Mouse (Mus musculus) CH12.LX (cell line): ENCODE measurements around the gene Taok1.

ENCODE experiments used
- CTCF ChIP-seq, 2 experiments: IDR thresholded peaks in 1 of 2; conservative IDR thresholded peaks in 1 of 2; 2 replicates each; pipeline ENCODE4 v1.5.1; 2011 to 2012; ENCODE audit warnings: low read depth in 2 of 2, low read length in 2 of 2, improper control_type of control experiment in 1 of 2, inconsistent platforms in 1 of 2, mild to moderate bottlenecking in 1 of 2, moderate library complexity in 1 of 2
- EP300 ChIP-seq: IDR thresholded peaks from 2 replicates; pipeline ENCODE4 v1.6.1; 2011; ENCODE audit warnings: low read length, improper control_type of control experiment
- POLR2A ChIP-seq: IDR thresholded peaks from 2 replicates; pipeline ENCODE4 v1.6.1; 2011; ENCODE audit warnings: low read depth, mild to moderate bottlenecking, improper control_type of control experiment, low read length
- USF2 ChIP-seq: conservative IDR thresholded peaks from 2 replicates; pipeline ENCODE4 v1.6.1; 2011; ENCODE audit warnings: low read depth, low read length, improper control_type of control experiment
- ZMIZ1 ChIP-seq: IDR thresholded peaks from 2 replicates; pipeline ENCODE4 v1.6.1; 2012; ENCODE audit warnings: low read depth, mild to moderate bottlenecking, inconsistent platforms, low read length, improper control_type of control experiment

DNA sequence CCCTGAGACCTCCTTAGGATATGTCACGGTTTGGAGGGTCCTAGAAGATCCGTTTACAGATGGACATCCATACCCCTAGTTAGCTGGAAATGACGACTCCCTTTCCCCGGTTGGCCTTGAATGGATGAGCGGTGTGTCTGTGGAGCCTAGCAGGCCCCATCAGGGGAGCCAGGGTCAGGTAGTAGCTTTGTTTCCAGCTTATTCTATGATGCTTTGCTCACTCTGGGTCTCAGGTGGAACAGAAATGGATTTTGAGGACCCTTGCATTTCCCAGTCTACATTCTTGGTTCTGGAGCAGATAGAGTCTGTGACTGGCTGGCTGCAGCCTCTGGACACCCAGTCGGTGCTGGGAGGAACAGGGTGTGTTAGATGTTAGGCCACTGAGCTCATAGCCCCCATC, 112.8 kb downstream of the Taok1 start:
- TF ChIP-seq CTCF (conservative IDR thresholded peaks at IDR 0.05 in 1 of 2, IDR thresholded peaks at IDR 0.05 in 1 of 2; ENCODE audit: low read depth in 2 of 2, low read length in 2 of 2) (no peak), POLR2A (no peak), EP300 (no peak), ZMIZ1 (no peak), USF2 (no peak)
